Mouse (Mus musculus): ENCODE measurements at regions not wholly inside any gene's neighbourhood (a gene's known extent, or its start where the extent isn't known, plus 50 kb on each side); places are given as distances from the start of the nearest gene placed in this dataset.

- Histone ChIP-seq H3K9me3 (ENCODE audit: control insufficient read depth) (no peaks in the 10 kb centered on the region), H3K27me3 (replicated peaks; ENCODE audit: control insufficient read depth, insufficient read depth, low read length) (no peaks in the 10 kb centered on the region), H3K4me2 (replicated peaks; ENCODE audit: low read depth) (no peak overlapping the region), H3K36me3 (ENCODE audit: control insufficient read depth, insufficient read depth) (no peaks in the 10 kb centered on the region), H3K9ac (ENCODE audit: low read depth, low read length) (no peak overlapping the region), H3K4me3 (ENCODE audit: low read depth, low read length) (no peak overlapping the region), H3K27ac (ENCODE audit: low read depth, low read length) (no peak overlapping the region), H3K4me1 (replicated peaks; ENCODE audit: control insufficient read depth, insufficient read depth, low read length) (no peaks in the 10 kb centered on the region)
- TF ChIP-seq CTCF (IDR thresholded peaks at IDR 0.05; ENCODE audit: low read depth) = no peak
- 94% methylated on average over 8 of the region's 8 CpGs for WGBS
- ATAC-seq = no peak
Measured at GRCm38 (mm10) chr10:111903956-111904355, 68.5 kb upstream of the Krr1 start.

DNA sequence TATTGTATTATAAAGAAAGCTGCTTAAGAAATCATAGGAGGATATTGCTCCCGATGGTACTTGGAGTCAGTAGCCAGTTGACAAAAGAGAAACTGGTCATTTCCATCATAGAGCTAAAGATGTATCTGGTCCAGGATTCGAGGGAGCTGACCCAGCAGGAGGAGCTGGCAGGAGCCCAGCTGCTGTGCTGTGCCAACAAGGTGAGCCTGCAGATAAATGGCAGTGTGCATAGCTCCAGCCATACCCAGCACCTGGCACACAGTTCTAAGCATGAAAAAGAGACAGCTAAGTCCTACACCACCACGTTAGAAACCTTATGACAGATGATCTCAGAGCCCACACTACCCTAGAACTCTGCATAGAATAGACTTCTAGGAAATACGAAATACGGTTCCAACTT lies 64.6 kb upstream of the Krr1 start:
- Histone ChIP-seq H3K4me1 (replicated peaks; ENCODE audit: control insufficient read depth, insufficient read depth, low read length) (no peaks in the 10 kb centered on the region), H3K27ac (ENCODE audit: low read depth, low read length) (no peak overlapping the region), H3K27me3 (replicated peaks; ENCODE audit: control insufficient read depth, insufficient read depth, low read length) (no peaks in the 10 kb centered on the region), H3K9me3 (ENCODE audit: control insufficient read depth) (no peaks in the 10 kb centered on the region), H3K4me2 (replicated peaks; ENCODE audit: low read depth) (no peak overlapping the region), H3K9ac (ENCODE audit: low read depth, low read length) (no peak overlapping the region), H3K4me3 (ENCODE audit: low read depth, low read length) (no peak overlapping the region), H3K36me3 (ENCODE audit: control insufficient read depth, insufficient read depth) (no peaks in the 10 kb centered on the region)
- WGBS = 80% methylated on average over 5 of the region's 5 CpGs
- TF ChIP-seq CTCF (IDR thresholded peaks at IDR 0.05; ENCODE audit: low read depth) = no peak
- ATAC-seq = no peak

DNA sequence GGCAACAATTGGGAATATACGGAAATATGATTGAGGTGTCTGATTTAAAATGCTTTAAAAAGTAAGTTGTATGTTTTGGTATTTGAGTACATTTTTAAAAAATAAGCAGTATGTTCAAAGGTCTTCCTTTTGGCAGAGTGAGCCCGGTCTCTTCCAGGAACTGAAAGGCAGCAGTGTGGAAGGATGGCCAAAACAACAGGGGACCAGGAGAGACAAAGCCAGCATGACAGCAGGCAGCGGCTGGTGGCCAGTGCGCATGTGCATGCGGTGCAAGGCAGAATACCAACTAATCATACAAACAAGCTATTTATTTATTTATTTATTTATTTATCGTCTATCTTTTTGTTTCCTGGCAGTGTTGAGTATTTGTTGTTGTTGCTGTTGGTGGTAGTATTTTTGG lies 59.9 kb upstream of the Krr1 start:
- Histone ChIP-seq H3K4me1 (replicated peaks; ENCODE audit: control insufficient read depth, insufficient read depth, low read length) (no peaks in the 10 kb centered on the region), H3K9me3 (ENCODE audit: control insufficient read depth) (no peaks in the 10 kb centered on the region), H3K9ac (ENCODE audit: low read depth, low read length) (no peak overlapping the region), H3K4me3 (ENCODE audit: low read depth, low read length) (no peak overlapping the region), H3K36me3 (ENCODE audit: control insufficient read depth, insufficient read depth) (no peaks in the 10 kb centered on the region), H3K27me3 (replicated peaks; ENCODE audit: control insufficient read depth, insufficient read depth, low read length) (no peaks in the 10 kb centered on the region), H3K27ac (ENCODE audit: low read depth, low read length) (no peak overlapping the region), H3K4me2 (replicated peaks; ENCODE audit: low read depth) (no peak overlapping the region)
- WGBS = 93% methylated on average over 6 of the region's 6 CpGs
- no peak for ATAC-seq
- TF ChIP-seq CTCF (IDR thresholded peaks at IDR 0.05; ENCODE audit: low read depth) = no peak

DNA sequence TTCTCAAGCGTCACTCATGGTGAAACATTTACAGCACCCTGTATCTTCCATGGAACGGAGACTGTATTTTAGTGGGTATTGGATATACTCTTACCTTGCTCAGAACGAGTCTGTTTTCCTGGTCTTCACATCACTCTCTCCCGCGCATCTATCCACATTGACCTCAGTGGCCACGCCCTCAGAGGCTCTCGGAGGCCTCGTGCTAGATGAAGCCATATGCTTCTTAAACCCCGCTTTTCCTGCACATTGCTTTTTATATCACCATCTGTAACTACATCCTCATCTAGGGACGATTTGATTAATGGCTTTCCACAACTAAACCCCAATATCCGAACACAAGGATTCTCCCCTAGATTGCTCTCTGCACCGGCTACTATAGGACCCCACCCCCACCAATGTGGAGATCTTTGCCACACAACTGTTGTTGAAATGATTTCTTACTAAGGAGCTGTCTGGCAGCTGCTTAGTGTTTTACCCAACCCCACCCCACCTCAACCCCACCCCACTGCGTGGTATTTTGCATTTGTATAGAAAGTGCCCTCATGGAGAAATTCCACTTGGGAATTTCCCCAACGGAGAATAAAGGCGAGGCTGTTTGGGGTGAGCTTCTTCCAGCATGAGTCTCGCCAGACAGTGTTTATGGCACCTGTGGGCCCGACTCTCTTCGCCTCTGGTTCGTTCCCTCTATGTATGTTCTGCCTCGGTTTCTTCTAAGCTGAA lies 59.2 kb upstream of the Krr1 start:
- H3K36me3 ChIP-seq (ENCODE audit: control insufficient read depth, insufficient read depth) = no peaks in the 10 kb centered on the region
- no peaks in the 10 kb centered on the region for H3K27me3 ChIP-seq (replicated peaks; ENCODE audit: control insufficient read depth, insufficient read depth, low read length)
- H3K4me2 ChIP-seq (replicated peaks; ENCODE audit: low read depth) = no peak overlapping the region
- ATAC-seq = no peak
- no peak for TF ChIP-seq CTCF (IDR thresholded peaks at IDR 0.05; ENCODE audit: low read depth)
- no peaks in the 10 kb centered on the region for H3K9me3 ChIP-seq (ENCODE audit: control insufficient read depth)
- no peak overlapping the region for H3K27ac ChIP-seq (ENCODE audit: low read depth, low read length)
- 88% methylated on average over 20 of the region's 20 CpGs for WGBS
- H3K4me3 ChIP-seq (ENCODE audit: low read depth, low read length) = no peak overlapping the region
- H3K4me1 ChIP-seq (replicated peaks; ENCODE audit: control insufficient read depth, insufficient read depth, low read length) = no peaks in the 10 kb centered on the region
- H3K9ac ChIP-seq (ENCODE audit: low read depth, low read length) = no peak overlapping the region

GRCm38 (mm10) chr10:111914231-111914630 lies 58.2 kb upstream of the Krr1 start:
- H3K4me3 ChIP-seq (ENCODE audit: low read depth, low read length) = no peak overlapping the region
- 91% methylated on average over 4 of the region's 4 CpGs for WGBS
- H3K4me2 ChIP-seq (replicated peaks; ENCODE audit: low read depth) = no peak overlapping the region
- no peak overlapping the region for H3K27ac ChIP-seq (ENCODE audit: low read depth, low read length)
- H3K27me3 ChIP-seq (replicated peaks; ENCODE audit: control insufficient read depth, insufficient read depth, low read length) = no peaks in the 10 kb centered on the region
- no peak for ATAC-seq
- H3K4me1 ChIP-seq (replicated peaks; ENCODE audit: control insufficient read depth, insufficient read depth, low read length) = no peaks in the 10 kb centered on the region
- H3K9ac ChIP-seq (ENCODE audit: low read depth, low read length) = no peak overlapping the region
- no peaks in the 10 kb centered on the region for H3K36me3 ChIP-seq (ENCODE audit: control insufficient read depth, insufficient read depth)
- no peak for TF ChIP-seq CTCF (IDR thresholded peaks at IDR 0.05; ENCODE audit: low read depth)
- H3K9me3 ChIP-seq (ENCODE audit: control insufficient read depth) = no peaks in the 10 kb centered on the region

DNA sequence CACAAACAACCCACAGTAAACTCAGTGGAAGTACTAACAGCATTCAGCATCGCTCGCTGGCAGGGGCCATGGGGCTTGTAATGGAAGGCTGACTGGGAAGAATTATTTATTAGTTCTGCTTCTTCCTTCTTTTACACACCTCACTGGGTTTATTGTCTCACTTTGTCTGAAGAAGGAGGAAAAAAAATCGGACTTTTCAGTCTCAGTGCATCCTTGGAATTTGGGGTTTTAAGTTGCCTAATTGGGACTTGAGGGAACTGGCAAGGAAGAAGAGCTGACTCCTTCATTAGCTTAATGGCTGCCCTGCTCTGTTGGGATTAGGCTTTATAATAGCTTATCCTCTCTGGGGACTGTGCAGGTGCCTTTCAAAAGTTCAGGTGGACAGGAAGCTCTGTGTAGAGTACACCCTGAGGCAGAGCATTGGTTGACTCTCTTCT lies 54.4 kb upstream of the Krr1 start:
- Histone ChIP-seq H3K4me1 (replicated peaks; ENCODE audit: control insufficient read depth, insufficient read depth, low read length) (no peaks in the 10 kb centered on the region), H3K4me3 (ENCODE audit: low read depth, low read length) (no peak overlapping the region), H3K27ac (ENCODE audit: low read depth, low read length) (no peak overlapping the region), H3K36me3 (ENCODE audit: control insufficient read depth, insufficient read depth) (no peaks in the 10 kb centered on the region), H3K9me3 (ENCODE audit: control insufficient read depth) (no peaks in the 10 kb centered on the region), H3K9ac (ENCODE audit: low read depth, low read length) (no peak overlapping the region), H3K4me2 (replicated peaks; ENCODE audit: low read depth) (no peak overlapping the region), H3K27me3 (replicated peaks; ENCODE audit: control insufficient read depth, insufficient read depth, low read length) (no peaks in the 10 kb centered on the region)
- 82% methylated on average over 3 of the region's 3 CpGs for WGBS
- no peak for ATAC-seq
- TF ChIP-seq CTCF (IDR thresholded peaks at IDR 0.05; ENCODE audit: low read depth) = no peak

- Histone ChIP-seq H3K27me3 (replicated peaks; ENCODE audit: control insufficient read depth, insufficient read depth, low read length) (no peaks in the 10 kb centered on the region), H3K27ac (ENCODE audit: low read depth, low read length) (no peak overlapping the region), H3K4me3 (ENCODE audit: low read depth, low read length) (no peak overlapping the region), H3K9me3 (ENCODE audit: control insufficient read depth) (no peaks in the 10 kb centered on the region), H3K36me3 (ENCODE audit: control insufficient read depth, insufficient read depth) (no peaks in the 10 kb centered on the region), H3K9ac (ENCODE audit: low read depth, low read length) (no peak overlapping the region), H3K4me1 (replicated peaks; ENCODE audit: control insufficient read depth, insufficient read depth, low read length) (no peaks in the 10 kb centered on the region), H3K4me2 (replicated peaks; ENCODE audit: low read depth) (no peak overlapping the region)
- TF ChIP-seq CTCF (IDR thresholded peaks at IDR 0.05; ENCODE audit: low read depth) = no peak
- no peak for ATAC-seq
- WGBS = 88% methylated on average over 2 of the region's 2 CpGs
Measured at GRCm38 (mm10) chr10:111919475-111919874, 53.0 kb upstream of the Krr1 start.
